Mouse (Mus musculus) liver, embryonic 14.5 days (tissue): ENCODE measurements around the gene Ppp1r15a. TPM values are rescaled to one million over a fixed set of nuclear protein-coding genes. Genes with fewer than 3 reads are reported as not detected.
"Not testable (repeated sequence)": the region's sequence is repeated elsewhere in the genome, so short reads cannot be mapped to it uniquely, and the experiment has no call there.

Source experiments
- ATAC-seq: fragments of 200-750 bp; cut with Nextera tagmentation; 2 replicates; pipeline ENCODE4 v1.8.0; 2017; ENCODE audit warnings: moderate number of reproducible peaks, mild to moderate bottlenecking, moderate library complexity; ENCODE audit not compliant: insufficient read depth
- DNase-seq, 3 experiments: peaks; one replicate each; pipeline ENCODE4 v3.0.0-alpha.2; 2012 to 2013; ENCODE audit warnings: low read depth in 3 of 3, low spot score in 3 of 3
- H3K27ac ChIP-seq: fragments of 300-500 bp; sonication (generic); 2 replicates; pipeline ENCODE4 v1.5.1; 2014; ENCODE audit warnings: moderate library complexity, mild to moderate bottlenecking, control low read depth, inconsistent platforms
- H3K27me3 ChIP-seq: fragments of 300-500 bp; sonication (generic); 2 replicates; pipeline ENCODE4 v1.6.1; 2014; ENCODE audit warnings: mild to moderate bottlenecking, low read length, moderate library complexity; ENCODE audit not compliant: control insufficient read depth, insufficient read depth
- H3K36me3 ChIP-seq: fragments of 300-500 bp; sonication (generic); replicated peaks from 2 replicates; pipeline ENCODE4 v1.6.1; 2014; ENCODE audit warnings: low read depth; ENCODE audit not compliant: control insufficient read depth, insufficient read depth
- H3K4me1 ChIP-seq, 2 experiments: fragments of 200-500 bp in 1 of 2; fragments of 300-500 bp in 1 of 2; sonication (generic) in 1 of 2; replicated peaks; 2 replicates each; pipeline ENCODE4 v1.6.1; 2012 to 2014; ENCODE audit warnings: antibody characterized with exemption in 1 of 2, inconsistent platforms in 1 of 2, low read length in 1 of 2; ENCODE audit not compliant: control insufficient read depth in 2 of 2, insufficient read depth in 2 of 2
- H3K4me2 ChIP-seq: fragments of 300-500 bp; sonication (generic); 2 replicates; pipeline ENCODE4 v1.6.1; 2014; ENCODE audit warnings: low read depth, mild to moderate bottlenecking, control low read depth, moderate library complexity
- H3K4me3 ChIP-seq, 2 experiments: fragments of 200-500 bp in 1 of 2; fragments of 300-500 bp in 1 of 2; sonication (generic) in 1 of 2; 2 replicates each; pipeline ENCODE4 v1.5.1; 2012 to 2014; ENCODE audit warnings: low read depth in 2 of 2, low read length in 2 of 2, mild to moderate bottlenecking in 2 of 2, control low read depth in 1 of 2, inconsistent platforms in 1 of 2, moderate library complexity in 1 of 2; ENCODE audit not compliant: insufficient read depth in 1 of 2
- H3K9ac ChIP-seq: fragments of 300-500 bp; sonication (generic); replicated peaks from 2 replicates; pipeline ENCODE4 v1.6.1; 2014; ENCODE audit warnings: mild to moderate bottlenecking, control low read depth, moderate library complexity
- H3K9me3 ChIP-seq: fragments of 300-500 bp; sonication (generic); 2 replicates; pipeline ENCODE4 v1.6.1; 2016; ENCODE audit warnings: low read length, mixed read lengths; ENCODE audit not compliant: control insufficient read depth
- CTCF ChIP-seq: IDR thresholded peaks from 2 replicates; pipeline ENCODE4 v1.5.1; 2016; ENCODE audit warnings: antibody characterized with exemption, low read depth, control low read depth
- EP300 ChIP-seq: IDR thresholded peaks from 2 replicates; pipeline ENCODE4 v1.6.1; 2016; ENCODE audit warnings: antibody characterized with exemption, low read depth
- WGBS: fragments of 180-500 bp; shearing (Covaris S2); extraction: QIAGEN DNeasy Blood & Tissue Kit; methylation state at CpG from one replicate; pipeline ENCODE4 v1.1.7; 2014; ENCODE audit not compliant: insufficient replicate concordance; 5-methylcytosine and 5-hydroxymethylcytosine counted together
- polyA plus RNA-seq, 2 experiments: library from polyadenylated mRNA; depleted of rRNA in 1 of 2; stranded (reverse) in 1 of 2; unstranded in 1 of 2; fragments of >200 nt; fragmentation: Nextera tagmentation in 1 of 2; extraction: Ambion mirVana in 1 of 2; gene quantifications; 2 replicates each; pipeline versions ENCODE4 v1.2.1 to v1.2.3; 2012 to 2014

Ppp1r15a gene
- polyA plus RNA-seq, 2 experiments, result 140 to 165 TPM

DNA sequence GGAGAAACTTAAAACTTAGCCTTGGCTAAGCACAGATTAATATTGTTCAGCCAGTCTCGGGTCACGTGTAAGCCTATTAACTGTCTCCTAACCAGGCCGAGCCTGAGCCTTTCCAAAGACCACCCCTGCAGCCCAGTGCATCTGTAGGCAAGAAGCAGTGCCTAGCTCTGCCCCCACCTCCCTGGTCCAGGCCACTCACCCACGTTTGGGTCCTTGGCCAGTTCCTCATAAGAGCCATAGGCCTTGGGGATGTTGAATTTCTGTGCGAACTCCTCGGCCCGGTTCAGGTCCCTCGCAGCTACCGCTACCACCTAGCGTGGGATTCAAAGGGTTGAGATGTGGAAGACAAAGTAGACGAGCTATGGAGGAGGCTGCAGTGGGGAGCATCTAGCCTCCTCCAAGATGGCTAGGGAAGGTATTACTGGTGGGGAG is 38.2 kb downstream of the Ppp1r15a start:
- Histone ChIP-seq H3K27ac (no peak overlapping the region), H3K4me3 (peak overlapping the region; percentile 11 to 48; a peak in 3 of 4 replicates), H3K9me3 (no peaks in the 10 kb centered on the region), H3K27me3 (no peaks in the 10 kb centered on the region), H3K9ac (no peak overlapping the region; the same call in 1 of the 2 replicates), H3K36me3 (peaks cover under 1% of the 10 kb centered on the region; the same call in 1 of the 2 replicates), H3K4me1 (peaks cover 21 to 43% of the 10 kb centered on the region in 2 experiments), H3K4me2 (peak overlapping the region; percentile 60)
- TF ChIP-seq CTCF, result no peak
- no peak for TF ChIP-seq EP300
- 63% methylated on average over 11 of the region's 11 CpGs for WGBS
- no peak for DNase-seq
- no peak for ATAC-seq

DNA sequence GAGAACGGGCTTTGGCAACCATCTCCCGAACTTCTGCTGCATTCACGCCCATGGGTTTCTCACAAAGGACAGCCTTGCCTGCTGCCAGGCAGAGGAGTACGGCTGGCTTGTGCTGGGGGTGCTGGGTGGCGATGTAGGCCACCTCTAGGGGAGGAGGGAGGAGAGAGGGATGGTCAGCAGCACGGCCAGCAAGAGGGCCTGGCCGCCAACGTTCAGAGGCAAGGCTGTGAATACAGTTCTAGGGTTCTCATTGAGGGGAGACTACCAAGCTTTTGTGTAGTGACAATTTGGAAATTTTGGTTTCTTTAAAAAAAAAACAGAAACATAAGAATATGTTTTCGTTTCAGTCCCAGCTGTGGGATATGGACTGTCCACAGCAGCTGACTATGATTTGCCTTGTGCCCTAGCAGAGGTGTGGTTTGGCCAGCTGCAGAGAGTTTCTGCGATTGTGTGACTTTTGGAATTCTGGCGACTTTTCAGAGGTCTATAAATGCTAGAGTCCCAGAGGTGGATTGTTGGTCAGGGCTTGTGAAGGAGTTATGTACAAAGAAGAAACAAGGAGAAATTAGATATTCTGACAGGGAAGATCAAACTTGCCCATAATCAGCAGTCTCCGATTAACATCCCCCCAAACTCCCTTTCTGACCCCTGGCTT is 39.2 kb downstream of the Ppp1r15a start, which contains the start of gene Gm45808:
Gene Gm45808 (minus strand): TSS at position 51 of the 655 bp plus-strand sequence.
- no peak within 1 kb of the TSS for H3K4me3 ChIP-seq
- ATAC-seq (no peak), DNase-seq (no peak)
- peak within 1 kb of the TSS; percentile 60; the same call in 1 of the 2 replicates for H3K4me2 ChIP-seq
- no peak within 1 kb of the TSS for H3K27ac ChIP-seq
- TF ChIP-seq CTCF (no peak), EP300 (no peak)
- no peaks in the 10 kb centered on the region for H3K27me3 ChIP-seq
- H3K36me3 ChIP-seq, result no peaks in the 10 kb centered on the region
- 0 out of 2 replicates have a peak within 1 kb of the TSS, but pooled peaks have one; percentile 9 for H3K9ac ChIP-seq
- H3K4me1 ChIP-seq, result peaks cover 24 to 48% of the 10 kb centered on the region in 2 experiments
- no peaks in the 10 kb centered on the region for H3K9me3 ChIP-seq
- WGBS, result 80% methylated on average over 12 of the region's 12 CpGs

DNA sequence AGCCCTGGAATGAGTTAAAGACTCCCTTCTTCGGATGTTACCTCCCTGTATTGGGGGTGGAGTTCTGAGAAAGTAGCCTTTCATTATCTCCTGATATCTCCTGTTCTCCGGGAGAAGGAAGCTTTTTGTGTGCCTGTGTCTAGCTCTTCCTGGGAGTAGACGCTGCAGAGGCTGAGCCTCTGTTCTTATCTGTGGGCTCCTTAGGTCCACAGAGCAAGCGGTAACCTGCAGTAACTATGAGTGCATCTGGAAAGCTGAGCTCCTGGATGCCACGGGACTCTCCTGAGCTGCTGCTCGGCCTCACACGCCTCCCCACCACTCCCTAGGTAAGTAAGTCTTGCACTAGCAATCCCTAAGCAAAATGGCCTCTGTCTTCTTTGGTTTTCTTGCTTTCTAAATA is 39.9 kb downstream of the Ppp1r15a start:
- Histone ChIP-seq H3K4me1 (peaks cover 24 to 45% of the 10 kb centered on the region in 2 experiments), H3K36me3 (no peaks in the 10 kb centered on the region), H3K27ac (no peak overlapping the region), H3K4me2 (peak overlapping the region; percentile 28; the same call in 1 of the 2 replicates), H3K9me3 (no peaks in the 10 kb centered on the region), H3K9ac (0 out of 2 replicates have a peak overlapping the region, but pooled peaks have one; percentile 9), H3K4me3 (no peak overlapping the region), H3K27me3 (no peaks in the 10 kb centered on the region)
- DNase-seq (peak in 1 of 3 experiments; percentile 51), ATAC-seq (peak; percentile 56)
- TF ChIP-seq EP300 (0 out of 2 replicates have a peak, but pooled peaks have one; percentile 9), CTCF (no peak)
- 16% methylated on average over 7 of the region's 7 CpGs for WGBS

DNA sequence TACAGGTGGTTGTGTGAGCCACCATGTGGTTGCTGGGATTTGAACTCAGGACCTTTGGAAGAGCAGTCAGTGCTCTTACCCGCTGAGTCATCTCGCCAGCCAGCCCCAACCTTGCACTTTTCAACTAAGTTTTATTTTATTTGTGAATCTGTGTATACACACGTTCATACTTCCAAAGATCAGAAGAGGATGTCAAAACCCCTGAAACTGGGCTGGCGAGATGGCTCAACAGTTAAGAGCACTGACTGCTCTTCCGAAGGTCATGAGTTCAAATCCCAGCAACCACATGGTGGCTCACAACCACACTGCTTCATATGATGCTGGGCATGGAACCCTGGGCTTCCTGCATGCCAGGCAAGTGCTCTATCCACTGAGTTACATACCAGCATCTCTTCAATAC is 41.1 kb downstream of the Ppp1r15a start:
- H3K4me2 ChIP-seq, H3K27me3 ChIP-seq, H3K36me3 ChIP-seq, H3K27ac ChIP-seq, H3K9me3 ChIP-seq, DNase-seq, H3K4me3 ChIP-seq, H3K9ac ChIP-seq, ATAC-seq: not testable (repeated sequence)
- peaks cover 22 to 35% of the 10 kb centered on the region in 2 experiments for H3K4me1 ChIP-seq
- whole genome bisulfite sequencing, result 79% methylated on average over 5 of the region's 5 CpGs

DNA sequence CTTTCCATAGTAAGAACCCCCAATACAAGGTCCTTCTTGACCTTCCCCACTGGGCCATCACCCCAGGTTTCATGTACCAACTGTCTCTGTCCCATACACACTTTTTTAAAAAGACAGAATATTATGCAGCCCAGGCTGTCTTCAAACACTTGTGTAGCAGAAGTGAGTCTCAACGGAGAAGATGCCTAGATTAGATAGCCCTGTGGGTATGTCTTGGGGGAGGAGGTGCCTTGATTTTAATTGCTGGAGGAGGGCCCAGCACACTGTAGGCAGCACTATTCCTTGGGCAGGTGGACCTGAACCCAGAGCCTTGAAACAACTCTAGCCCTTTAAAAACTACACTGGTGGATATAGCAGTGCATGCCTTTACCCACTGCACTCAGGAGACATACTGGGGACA is 43.9 kb downstream of the Ppp1r15a start:
- peaks cover 10 to 20% of the 10 kb centered on the region in 2 experiments; a peak in 3 of 4 replicates for H3K4me1 ChIP-seq
- H3K9me3 ChIP-seq, result no peaks in the 10 kb centered on the region
- no peak overlapping the region for H3K4me2 ChIP-seq
- H3K27ac ChIP-seq, result no peak overlapping the region
- no peak overlapping the region for H3K4me3 ChIP-seq
- DNase-seq (no peak), ATAC-seq (no peak)
- WGBS, result 9% methylated on average over 1 of the region's 1 CpGs
- H3K27me3 ChIP-seq, result no peaks in the 10 kb centered on the region
- no peaks in the 10 kb centered on the region for H3K36me3 ChIP-seq
- H3K9ac ChIP-seq, result no peak overlapping the region
- TF ChIP-seq CTCF (no peak), EP300 (no peak)
